Mouse (Mus musculus): ENCODE results near the gene Vangl2.

Vangl2 gene

DNA sequence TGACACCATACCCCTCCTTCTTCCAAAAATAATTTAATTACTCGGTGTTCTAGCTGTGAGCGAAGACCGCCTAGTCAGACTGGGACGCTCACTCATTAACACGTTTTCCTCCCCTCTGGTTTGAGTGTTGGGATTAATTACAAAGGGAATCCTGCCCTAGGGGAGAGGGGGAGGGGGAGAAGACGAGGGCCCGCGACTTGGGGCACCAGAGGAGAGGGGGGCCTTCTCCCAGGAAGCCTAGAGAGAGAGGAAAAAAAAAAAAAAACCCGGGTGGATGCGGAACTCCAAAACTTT lies 488 bp downstream of the Vangl2 start:
- no peak for DNase-seq (ENCODE audit: low read depth, low spot score)

DNA sequence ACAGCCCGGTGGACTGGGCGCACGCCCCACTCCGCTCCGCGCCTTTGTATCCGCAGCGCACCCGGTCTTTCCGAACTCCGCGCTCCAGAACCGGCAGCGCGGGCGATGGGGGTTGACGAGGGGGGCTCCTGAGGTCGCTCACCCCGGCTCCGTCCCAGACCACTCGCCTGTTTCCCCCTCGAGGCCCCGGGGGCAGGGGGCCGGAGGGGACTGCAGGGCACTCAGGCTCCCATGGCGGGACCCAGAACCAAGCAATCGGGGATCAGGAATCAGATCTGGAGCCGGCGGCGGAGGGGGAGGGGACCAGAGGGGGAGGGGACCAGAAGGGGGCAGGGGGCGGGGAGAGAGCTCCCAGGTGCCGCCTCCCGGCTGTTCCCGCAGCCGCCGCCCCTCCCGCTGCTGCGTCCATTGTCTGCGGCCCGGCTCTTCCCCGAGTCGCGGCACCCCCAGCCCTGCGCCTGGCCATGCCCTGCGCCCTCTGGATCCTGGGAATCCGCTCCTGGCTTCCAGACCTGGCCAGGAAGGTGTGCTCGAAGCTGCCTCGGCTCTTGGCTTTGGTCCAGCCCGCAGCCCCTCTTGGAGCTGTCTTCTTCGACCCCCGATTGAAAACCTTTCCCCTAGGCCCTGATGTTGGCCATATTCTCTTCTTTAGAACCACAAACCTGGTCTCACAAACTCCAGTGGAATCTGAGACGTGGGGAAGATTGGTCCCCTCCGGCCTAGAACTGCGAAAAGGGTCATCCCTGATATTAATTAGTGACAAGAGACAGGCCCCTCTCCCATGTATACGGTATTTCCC lies 1.0 kb downstream of the Vangl2 start:
- peak; percentile 65 for DNase-seq (ENCODE audit: low read depth, low spot score)

DNA sequence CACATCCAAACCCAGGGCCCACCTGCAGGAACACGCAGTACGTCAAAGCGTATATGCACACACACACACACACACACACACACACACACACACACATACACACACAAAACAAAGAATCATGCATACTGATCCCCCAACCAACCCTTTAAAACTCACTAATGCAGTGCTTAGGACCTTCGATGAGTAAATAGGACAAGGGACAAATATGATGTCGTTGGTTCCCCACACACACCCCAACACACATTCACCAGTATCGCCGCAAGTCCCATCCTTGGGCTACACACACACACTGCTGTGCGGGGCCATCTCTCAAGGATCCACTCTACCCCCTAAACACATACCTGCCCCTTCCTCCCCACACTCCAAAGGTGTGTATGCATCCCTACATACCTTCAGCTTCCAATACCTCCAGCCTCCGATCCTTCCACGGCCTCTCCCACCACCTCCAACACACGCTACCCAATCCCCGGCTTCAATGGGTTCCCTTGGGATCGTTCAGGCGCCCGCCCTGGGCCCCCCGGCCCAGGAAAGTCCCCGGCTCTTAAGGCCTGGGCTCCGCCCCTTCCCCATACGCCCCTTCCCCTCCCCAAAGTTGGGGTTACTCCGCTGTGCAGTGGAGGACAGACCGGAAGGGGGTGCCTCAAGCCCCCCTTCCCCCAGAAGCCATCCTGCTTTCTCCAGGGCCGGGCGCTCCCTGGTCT lies 1.9 kb downstream of the Vangl2 start:
- DNase-seq (ENCODE audit: low read depth, low spot score): no peak

DNA sequence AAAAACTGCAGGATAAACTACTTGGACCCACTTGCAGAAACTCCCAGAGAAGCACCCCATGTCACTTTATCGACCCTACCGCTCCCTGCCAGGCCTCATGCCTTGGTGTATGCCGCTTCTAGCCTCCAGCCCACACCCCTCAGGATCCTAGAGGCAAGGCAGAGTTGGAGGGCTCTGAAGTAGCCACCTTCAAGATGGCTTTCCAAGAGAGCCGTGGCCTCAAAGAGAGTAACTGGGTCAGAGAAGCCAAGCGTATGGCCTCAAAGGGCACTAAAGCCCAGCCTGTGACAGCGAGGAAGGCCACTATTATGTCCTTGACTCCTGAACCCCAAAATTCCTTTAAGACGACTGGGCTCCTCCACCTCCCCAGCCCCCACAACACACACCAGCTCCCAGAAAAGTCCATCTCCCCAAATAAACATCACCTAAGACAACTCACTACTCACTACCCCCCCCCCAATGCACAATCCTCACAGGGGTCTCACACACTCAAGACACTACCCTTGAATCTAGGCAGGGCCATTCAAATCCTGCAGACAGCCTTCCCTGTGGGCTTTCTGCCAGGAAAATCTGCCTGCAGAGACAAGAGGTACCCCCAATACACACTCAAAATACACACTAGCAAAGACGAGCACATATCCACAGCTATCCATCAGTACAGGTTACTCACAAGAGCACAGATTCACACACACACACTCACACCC lies 2.9 kb downstream of the Vangl2 start:
- DNase-seq (ENCODE audit: low read depth, low spot score): no peak

DNA sequence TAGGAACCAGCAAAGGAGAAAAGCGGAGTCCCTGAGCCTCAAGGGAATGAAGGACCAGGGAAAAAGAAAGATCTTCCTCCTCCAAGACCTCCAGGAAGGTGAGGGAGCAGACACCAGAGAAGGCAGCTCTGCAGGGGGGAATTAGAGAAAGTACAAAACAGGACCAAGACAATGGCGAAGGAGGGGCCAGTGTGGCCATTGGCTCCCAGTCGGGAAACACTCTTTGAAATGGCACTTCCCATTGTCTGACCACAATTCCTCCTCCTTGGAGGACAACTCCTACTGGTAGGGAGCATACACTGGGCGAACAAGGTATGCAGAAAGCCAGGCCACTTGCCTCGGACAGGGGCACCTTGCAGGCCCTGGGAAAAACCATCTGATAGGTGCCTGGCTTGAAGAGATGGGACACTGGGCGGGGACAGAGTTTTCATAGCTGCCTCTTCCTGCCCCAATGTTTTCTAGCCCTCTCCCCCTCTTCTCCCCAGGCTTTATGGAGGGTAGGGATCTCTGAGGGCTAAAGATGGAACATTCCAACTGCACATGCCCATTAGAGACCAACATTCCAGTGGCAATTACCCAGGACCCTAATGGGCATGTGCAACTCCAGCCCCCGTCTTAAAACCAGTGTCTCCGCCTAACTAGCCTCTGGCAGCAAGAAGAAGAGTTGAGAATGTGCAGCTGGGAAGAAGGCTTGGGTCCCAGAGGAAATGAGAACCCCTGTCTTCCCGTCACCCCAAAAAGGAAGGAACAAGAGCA lies 3.9 kb downstream of the Vangl2 start:
- no peak for DNase-seq (ENCODE audit: low read depth, low spot score)

DNA sequence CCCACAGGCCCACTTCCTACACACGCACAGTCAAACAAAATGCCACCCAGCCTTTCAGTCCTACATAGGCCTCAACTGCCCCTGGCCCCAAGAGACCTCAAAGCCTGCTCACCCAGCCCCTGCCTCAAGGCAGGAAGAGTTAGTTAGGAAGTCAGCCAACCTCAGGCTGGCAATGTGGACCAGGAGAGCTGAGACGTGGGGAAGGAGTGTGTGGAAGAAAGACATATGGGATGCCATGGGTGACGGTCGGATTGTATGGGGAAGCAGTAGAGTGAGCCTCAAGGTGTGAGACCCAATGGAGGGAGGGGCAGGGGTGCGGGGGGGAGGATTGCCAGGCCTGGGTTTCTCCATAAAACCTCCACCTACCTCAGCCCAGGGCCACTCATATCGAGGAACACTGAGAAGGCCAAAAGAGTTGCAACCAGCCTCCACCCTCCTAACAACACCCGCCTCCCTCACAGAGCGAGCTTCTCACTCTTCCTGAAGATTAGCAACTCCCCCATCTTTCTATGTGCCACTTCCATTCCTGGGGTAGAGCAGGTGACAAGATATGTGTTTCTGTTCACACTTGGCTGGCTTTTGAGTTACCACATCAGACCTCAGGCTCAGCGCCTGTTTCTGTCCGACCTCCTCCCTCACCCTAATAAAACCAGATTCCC lies 8.3 kb downstream of the Vangl2 start:
- DNase-seq (ENCODE audit: low read depth, low spot score): no peak

DNA sequence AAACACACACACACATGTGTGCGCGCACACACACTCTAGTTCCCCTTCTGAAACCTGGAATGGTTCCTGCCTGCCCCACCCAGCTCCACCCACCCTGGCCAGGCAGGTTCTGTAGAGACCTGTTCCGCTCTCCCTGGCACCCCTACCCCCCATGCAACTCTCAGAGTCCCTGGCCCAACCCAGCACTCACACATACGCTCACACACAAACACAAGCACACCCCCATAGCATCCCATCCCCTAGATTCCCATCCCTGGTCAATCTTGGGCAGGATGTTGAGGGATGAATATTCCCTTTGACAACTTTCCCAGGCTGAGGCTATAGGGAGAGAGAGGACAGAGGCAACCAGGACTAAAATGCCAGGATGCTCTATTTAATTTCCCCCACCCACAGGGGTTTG lies 8.9 kb downstream of the Vangl2 start:
- DNase-seq (ENCODE audit: low read depth, low spot score): no peak

DNA sequence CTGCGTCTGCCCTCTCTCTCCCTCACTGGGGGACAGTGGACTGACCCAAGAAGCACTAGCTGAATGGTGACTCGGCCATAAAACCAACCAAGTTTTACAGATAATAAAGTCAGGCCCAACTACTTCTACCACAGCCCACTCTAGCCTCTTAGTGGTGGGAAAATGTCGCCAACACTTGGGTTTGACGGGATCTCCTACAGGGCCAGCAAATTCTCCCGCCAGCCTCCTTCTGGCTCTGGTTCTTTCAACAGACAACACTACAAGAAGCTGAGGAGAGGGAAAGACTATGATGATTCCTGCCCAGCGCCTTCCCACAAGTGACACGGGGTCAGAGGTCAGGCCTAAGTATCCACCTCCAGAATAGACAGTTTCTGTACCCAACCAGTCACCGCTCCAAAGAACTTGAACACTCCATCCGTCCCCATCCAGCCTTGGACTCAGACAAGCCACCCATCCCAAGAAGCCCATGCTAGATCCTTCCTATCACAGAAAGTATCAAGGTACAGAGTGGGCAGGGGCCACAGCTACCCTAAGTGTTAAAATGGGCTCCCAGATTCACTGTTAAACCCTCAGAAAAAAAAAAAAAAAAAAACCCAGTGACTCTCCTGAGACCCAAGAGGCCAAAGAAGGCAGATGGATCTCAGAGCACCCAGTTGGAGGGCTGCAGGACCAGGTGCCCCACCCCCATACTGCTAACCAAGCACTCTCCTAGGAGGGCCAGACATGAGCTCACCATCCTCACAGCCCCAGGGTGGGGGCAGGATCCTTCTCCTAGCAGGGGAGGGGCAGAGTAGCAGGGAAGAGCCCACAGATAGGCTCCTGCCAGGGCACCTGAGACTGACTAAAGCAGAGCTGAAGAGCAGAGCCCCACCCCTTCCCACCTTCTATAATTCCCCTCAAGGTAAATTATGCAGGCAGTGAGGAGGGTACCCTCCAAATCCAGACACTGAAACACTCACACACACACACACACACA lies 9.6 kb downstream of the Vangl2 start:
- no peak for DNase-seq (ENCODE audit: low read depth, low spot score)

DNA sequence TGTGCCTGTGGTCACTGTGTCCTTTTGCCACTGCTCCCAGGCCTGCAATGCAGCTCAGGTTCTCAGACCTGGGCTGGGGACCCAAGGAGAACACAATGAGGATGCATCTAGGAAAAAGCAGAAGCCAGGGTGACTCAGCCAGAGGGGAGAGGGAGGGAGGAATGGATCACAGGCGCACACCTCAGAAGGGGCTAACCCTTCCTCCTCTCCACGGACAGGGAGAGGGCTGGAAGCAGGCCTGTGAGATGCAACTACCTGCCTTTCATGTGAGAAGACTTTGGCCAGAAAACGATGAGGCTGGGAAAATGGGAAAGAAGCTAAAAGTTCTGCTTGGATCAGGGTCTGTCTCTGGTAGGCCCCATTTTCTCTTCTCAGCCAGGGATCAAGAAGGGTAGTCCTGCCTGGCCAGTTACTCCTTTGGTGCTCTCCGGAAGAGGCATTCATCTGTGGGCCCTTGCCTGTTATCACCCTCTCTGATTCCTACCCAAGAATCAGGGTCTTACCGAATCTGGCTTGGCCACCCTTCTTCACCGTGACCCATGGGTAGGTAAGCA lies 10.7 kb downstream of the Vangl2 start:
- no peak for DNase-seq (ENCODE audit: low read depth, low spot score)

DNA sequence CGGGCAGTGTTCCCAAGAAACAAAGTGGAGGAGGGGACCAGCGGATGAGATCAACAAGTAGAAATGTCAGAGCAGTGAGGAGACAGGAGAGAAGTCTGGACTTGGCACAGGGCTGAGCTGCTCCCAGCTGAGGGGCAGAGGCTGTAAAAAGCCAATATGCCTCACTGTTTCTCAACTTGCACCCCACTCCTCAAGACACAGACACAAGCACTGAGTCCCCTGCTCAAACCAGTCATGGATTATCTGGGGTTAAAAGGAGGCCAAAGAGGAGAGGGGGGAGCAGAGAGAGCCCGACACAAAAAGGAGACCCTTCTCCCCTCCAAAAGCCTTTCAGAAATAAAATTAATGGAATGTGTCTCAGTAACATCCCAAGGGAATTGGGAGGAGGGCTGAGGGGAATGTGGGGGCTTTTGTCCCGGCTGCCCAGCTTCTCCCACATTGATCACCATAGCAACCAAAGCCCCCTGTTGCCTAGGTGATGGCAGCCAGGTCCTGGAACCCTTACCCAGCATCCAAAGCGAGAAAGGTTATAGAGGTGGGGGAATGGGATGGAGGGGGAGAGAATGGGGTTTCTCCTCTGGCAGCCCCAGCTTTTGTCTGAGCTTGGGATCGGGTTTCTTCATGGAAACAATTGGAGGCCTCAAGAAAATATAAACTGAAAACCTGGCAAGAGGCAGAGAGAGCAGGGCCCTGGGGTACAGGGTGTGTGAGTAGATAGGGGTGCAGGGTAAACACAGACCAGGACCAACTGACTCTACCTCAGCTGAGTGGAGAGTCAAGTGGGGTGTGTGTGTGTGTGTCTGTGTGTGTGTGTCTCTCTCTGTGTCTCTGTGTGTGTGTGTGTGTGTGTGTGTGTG lies 11.4 kb downstream of the Vangl2 start:
- DNase-seq (ENCODE audit: low read depth, low spot score): no peak

DNA sequence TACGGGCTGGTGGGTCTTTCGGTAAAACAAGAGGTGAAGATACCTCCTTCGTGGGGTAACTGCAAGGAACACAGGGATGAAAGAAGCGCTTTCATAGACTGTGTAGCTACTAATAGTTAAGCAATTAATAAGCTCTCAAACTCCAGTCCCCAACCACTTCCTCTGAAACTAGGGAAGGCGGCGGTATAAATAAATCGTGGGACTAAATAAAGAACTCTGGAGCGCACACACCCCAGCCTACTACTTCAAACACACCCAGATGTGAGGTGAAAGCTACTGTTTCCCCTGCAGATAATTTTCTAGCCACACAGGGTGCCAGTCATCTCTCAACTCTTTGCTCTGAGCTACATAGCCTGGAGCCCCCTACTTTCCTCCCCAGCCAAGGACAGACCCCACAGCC lies 12.2 kb downstream of the Vangl2 start:
- DNase-seq (ENCODE audit: low read depth, low spot score): no peak

DNA sequence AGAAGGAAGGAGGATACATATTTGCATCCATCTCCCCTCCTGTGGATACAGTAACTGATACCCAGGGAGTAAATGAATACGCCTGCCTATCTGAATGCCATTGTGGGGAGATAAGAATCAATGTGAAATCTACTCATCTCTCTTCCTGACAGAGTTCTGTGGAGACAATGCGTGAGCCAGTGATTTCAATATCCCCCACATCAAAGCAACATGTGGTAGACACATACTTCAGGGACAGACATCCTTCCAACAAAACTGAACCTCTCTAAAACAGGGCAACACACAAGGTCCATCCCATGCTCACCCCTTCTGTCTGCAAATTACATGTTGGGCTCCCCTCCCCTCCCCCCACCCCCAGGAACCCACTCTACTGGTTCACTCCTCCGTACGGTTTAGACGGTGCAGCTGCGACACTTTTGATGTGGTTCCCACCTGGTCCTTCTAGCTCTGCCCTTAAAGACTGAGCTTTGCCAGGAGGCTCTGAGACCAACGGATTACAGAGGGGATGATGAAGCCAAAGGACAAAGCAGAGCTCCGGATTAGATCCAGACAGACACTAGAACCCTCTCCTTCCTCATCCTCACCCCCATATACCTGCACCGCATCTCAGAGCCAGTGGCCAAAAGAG lies 12.8 kb downstream of the Vangl2 start:
- no peak for DNase-seq (ENCODE audit: low read depth, low spot score)

DNA sequence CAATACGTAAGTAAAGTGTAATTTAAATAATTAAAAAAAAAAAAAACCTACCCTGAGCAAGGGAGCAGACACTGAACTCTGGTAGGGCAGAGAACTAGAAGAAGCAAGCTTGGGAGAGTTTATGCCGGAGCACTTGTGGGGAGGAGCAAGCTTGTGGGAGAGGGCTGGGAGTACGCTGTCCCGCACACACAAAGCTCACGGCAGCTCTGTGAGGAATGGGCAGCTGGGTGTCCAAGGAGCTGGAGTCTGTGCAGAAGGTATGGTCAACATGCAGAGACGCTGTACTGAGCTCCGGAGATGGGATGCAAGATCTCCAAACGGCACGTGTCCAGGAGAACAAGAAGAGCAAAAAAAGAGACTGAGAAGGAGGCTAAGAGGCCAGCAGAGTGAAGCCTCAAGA lies 13.5 kb downstream of the Vangl2 start:
- no peak for DNase-seq (ENCODE audit: low read depth, low spot score)

DNA sequence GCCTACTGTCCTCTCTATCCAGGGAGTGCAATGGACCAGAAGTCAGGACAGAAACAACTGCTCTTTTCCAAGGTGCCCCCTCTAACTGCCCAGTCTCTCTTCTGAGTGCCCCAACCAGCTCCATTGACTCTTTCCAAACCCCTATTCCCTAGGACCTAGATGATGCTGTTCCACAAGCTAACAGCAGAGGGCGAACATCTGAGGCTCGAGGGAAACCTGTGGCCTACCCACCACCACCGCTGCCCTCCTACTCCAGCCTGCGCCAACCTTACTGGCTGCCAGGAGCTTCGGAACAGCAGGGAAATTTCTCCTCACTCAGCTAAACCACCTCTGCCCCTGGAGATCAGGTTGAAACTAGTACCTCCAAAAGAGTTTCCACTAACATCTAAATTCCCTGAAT lies 16.2 kb downstream of the Vangl2 start:
- peak; percentile 47 for DNase-seq (ENCODE audit: low read depth, low spot score)

DNA sequence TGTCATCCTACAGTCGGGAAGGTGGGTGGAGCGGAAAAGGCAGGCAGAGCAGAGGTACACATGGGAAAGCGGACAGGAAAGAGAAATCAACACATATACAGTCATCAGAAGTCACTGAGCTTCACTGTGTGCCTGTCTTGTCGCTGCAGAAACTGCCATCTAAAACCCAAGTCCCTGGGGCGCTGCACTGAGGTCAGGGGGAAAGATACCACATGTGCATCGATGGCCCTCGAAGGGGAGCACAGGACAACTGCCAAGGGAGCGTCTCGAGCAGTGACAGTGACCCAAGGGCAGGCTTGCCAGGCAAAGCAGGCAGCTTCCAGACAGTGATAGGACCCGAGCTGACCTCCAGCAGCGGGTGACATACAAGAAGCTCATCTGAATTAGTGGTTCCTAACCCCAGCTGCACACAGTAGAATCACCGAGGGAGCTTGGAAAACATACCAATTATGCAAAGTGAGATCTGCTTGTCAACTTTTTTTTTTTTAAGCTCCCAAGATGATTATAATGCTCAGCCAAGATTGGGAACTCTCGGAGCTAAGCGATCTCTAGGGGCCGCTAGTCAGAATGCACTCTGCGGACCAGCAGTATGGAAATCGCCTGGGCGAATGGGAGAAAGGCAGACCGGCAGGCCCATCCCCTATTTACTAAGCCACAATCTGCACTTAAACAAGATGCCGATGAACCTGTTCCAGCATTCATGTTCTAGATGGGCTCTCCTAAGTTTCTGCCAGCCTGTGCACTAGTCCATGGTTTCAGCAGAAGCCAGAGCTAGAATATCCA lies 18.0 kb downstream of the Vangl2 start:
- no peak for DNase-seq (ENCODE audit: low read depth, low spot score)

DNA sequence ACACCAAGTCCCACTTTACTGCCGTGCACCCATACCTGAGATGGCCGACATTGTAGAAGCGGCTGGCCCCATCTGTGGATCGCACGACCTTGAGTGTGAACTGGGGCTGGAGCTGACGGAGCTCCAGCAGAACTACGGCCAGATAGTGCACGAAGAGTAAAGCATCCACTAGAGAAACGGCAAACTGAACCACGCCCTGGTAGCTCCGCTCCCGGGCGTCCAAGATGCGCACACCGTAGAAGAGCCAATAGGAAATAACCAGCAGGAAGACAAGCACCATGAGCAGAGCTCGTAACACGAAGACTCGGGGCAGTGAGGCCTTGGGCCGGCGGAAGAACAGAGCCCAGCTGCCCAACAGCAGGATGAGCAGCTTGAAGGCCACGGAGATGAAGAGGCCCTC lies 18.8 kb downstream of the Vangl2 start:
- DNase-seq (ENCODE audit: low read depth, low spot score): no peak

DNA sequence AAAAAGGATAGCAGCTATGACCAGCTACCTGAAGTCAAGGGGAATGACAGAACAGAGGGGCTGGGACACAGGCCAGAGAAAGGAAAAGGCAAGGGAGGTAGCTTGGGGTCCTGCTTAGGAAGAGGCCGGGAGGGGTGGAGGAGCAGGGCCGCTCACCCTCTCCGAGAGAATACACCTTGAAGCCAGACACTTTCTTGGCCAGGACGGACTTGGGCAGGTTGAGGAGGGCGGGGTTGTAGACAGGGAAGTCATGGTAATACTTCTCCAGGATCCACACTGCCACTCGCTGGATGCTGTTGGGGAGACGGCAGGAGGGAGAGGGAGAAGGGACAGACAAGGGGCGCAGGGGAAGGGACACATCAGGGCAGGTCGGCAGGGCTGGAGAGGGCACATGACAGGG lies 19.9 kb downstream of the Vangl2 start:
- DNase-seq (ENCODE audit: low read depth, low spot score): no peak

DNA sequence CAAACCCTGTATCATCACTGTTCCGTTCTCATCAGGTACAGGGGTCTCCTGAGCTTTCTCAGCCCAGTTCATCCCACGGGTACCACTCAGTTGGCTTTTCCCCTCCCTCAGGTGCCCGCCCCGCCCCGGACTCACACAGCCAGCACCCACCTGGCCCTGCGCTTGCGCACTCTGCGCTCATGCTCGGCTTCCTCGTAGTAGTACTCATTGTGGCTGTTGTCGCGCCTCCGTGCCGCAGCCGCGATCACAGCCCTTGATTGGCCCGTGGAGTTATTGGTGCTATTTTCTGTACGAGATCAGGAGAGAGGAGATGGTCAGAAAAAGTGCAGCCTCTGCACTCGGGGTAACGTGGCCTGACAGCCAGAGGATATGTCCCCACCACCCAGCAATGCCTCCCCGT lies 20.5 kb downstream of the Vangl2 start:
- no peak for DNase-seq (ENCODE audit: low read depth, low spot score)
